Mouse (Mus musculus) v-Abl transformed pro-B cells (cell line): ENCODE data around the gene Rgs8.

Source experiments
- in situ Hi-C, 2 experiments: fragments of 400-800 bp; cut with MboI; formaldehyde crosslinking; loops; one replicate each; pipeline ENCODE4 v1.15.1; 2025; ENCODE audit not compliant: unreplicated experiment in 2 of 2

Rgs8 gene

DNA sequence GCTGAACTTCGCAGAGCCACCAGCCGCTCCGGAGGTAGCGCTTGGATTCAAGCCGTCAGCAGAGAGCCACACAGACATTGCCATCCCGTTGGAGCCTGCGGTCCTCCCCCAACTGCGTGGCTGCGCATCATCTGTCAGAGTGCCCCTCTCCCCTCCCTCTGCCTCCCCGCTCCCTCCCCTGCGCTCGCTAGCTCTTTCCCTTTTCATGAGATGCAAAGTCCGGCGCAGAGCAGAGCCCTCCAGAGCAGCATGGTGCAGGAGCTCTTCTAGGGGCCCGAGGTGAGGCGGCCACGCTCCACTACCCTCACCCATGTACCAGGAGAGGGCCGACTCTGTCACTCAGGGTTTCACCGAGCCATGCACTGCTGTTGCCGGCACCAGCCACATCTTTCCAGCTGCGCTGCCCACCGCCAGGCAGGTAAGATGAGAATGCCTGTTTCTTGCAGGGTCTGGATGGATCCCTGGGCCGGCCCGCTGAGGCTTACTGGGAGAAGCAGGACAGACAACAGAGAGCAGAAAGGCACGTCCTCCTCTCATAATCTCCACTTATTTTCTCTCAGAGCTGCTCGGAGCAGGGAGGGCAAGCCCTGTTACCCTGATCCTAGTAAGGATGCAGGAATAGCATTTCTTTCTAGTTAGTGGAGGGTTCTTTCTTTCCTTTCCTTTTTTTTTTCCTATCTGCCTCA is at the start of gene Rgs8:
Gene Rgs8, plus strand, starts transcription at position 88 of the 686 bp plus-strand sequence.
- in situ Hi-C loops, result no loop called here

DNA sequence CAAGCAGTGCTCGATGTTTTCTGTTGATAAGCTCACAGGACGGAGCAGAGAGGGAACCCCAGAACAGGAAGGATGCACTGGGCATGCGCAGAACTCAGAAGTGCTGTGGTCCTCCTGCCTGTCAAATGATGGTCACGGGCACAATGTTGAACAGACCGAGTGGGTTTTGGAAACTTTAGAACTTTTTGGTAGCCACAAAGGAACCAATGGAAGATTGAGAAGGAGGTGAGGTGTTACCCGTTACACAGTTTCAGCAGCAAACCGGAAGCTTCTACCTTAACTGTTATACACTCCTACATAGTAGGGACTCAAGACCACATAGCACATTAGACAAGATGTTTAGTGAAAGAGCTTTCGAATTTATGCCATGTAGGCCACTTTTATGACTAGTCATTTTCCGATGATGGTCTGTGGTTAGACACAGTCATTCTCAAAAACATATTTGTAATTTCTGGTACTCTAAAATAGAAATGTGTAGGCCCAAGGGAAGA is 35.4 kb upstream of the Rgs8 start:
- in situ Hi-C loops, result no loop called here

DNA sequence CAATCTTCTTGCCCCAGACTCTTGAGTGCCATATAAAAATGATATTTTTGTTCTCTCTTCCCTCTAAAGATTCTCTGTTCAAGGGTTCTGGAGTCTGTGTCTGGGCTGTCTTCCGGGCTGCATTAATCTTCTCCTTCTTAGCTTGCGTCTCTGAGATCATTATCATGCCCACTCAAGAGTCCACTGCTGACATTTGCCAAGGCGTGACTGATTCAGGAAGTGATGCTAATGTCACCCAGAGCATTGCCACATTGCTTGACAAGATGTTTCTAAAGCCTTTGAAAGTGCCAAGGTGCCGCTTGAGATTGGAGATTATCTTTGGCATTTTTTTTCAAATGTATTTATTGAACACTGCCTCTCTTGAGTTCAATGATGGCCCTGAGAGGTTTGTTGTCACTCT is 29.8 kb upstream of the Rgs8 start:
- in situ Hi-C loops, result no loop called here

DNA sequence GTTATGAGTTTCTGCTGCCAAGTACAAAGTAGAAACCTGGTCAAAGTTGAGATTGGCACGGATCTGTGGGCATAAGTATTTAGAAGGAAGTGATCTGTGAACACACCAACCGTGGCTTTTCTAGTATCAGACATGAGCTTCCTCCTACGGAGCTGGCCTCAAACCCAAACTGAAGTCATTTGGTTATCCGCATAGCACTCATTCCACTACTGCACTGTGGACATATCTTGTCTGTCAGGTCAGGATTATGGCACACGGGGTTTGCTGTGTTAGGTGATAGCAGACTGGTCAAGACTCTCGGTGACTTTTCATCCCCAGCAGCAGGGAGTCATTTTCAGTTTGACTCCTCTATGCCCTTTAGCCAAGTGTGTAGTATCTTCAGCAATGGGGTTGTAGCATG is 20.1 kb upstream of the Rgs8 start:
- in situ Hi-C loops, result no loop called here

DNA sequence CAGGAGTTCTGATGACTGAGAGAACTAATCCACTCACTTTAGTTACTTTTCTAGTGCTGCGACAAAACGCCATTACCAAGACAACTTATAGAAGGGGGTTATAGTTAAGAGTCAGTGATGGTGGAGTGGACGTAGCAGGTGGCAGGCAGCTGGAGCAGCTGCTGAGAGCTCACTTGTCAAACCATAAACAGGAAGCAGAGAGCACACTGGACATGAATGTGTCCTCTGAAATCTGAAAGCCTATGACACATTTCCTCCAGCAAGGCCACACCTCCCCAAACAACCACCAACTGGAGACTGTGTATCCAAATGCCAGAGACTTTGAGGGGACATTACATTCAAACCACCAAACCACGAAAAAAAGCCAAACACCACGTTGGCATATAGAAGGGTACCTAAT is 17.8 kb upstream of the Rgs8 start:
- in situ Hi-C loops, result no loop called here

DNA sequence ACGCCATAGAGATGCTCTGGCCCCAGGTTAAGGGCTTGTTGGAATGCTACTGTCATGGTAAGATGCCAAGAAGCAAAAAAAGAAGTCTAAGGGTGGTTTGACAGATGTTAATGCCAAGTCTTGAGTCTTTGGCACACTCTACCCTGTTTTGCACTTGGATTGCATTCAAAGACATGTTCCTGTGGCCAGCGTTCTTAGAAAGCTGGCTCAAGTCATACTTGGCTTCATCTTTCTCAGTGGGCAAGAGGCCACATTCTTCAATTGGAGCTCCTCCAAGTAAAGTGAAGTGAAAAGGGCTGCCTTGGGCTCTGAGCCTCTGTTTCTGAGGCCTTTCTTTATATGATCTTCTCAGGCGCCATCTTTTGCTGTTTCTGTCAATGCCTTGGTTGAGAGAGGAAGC is 17.3 kb upstream of the Rgs8 start:
- in situ Hi-C loops, result no loop called here

DNA sequence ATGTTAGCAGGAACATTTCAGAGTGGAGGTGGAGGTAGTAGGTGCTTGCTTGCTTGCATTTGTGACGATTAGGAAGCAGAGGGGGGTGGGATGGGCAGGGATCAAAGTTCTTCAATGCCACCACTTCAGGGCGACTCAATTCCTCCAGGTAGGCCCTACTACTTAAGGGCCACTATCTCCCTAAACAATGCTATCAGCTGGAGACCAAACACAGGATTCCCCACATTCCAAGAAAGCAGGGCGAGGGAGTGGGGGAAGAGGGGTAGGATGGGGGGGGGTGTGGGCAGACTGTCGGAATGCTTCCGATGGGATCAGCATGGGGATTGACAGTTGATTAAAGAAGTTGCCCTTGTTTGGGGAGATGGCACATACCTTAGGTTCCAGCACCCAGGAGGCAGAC is 16.0 kb upstream of the Rgs8 start:
- in situ Hi-C loops, result no loop called here

DNA sequence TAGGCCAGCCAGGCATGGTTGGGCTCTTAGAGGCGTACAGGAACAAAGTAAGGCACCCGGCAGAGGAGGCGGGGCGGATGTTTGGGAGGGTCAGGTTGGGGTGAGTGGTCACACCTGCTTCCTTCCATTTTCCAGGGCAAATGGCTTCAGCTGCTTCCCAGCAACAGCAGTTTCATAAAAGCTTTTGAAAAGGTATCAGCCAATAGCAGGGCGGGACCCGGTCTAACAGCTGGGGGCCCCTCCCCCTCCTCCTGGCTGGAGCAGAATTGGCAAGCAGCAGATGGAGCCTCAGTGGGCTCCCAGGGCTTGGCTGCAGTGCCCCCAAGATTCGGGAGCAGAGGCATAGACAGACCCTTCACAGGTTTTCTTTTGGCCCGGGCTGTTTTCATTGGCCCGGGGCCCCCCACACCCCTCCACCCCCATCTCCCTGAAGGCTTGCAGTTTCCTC is 11.3 kb upstream of the Rgs8 start:
- in situ Hi-C loops, result no loop called here

DNA sequence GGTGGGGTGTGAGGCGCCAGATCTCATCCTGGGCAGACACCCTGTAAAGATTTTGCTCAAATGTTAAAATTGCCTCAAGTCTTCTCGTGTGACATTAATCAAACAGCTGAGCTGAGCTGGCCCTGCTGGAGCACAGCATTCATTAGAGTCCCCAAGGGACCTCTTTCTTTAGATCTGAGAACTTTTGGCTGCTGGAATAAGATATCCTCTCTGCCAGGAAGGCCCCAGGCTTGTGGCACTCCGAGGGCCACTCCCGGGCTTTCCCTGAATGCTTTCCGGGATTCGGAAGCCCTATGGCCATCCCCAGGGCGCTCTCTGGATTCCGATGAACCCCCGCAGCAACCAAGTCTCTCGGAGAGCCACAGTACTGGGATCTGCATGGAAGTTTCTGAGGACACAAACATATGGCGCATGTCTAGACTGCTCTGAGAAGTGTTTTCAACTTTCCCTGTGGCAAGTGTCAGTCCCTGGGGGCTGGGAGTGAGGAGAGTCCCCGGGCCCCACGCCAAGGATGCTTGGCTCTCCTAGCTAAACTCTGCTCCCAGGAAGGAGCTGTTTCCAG is 10.8 kb upstream of the Rgs8 start:
- in situ Hi-C loops, result no loop called here

DNA sequence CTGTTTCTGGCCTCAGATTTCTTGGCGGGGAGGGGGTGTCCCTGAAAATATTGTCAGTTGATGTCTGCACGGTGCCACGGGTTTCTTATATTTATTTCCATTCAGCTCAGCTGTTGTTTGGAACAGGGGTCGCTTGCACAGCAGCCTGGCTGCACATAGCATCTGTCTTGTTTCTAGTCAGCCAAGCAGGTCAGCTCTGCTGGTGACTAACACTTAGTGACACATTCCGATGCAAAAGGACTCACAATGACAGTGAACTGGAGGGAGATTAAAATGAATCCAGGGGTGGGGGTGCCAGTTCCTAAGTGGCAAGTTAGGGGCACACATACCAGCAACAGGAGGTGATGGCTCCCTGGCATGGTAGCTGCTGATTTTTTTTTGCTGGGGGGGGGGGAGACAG is 849 bp downstream of the Rgs8 start:
- in situ Hi-C loops, result no loop called here

DNA sequence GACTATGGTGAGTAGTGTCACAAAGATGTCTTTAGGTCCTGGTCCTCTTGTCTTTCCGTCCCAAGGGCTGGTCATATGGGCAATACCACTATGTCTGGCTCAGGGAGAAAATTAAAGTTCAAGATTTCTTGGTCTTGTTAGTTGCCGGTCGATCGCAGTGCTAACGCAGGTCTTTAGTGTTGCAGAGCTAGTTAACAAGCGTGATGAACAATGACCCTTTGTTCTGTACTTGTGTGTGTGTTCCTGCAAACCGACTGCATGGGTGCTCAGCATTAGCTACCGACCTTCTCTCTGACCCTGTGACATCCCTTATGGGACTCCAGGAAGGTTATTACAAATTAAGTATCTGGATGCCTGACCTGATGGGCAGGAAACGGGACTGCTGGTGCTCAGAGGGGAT is 6.8 kb downstream of the Rgs8 start:
- in situ Hi-C loops, result no loop called here

DNA sequence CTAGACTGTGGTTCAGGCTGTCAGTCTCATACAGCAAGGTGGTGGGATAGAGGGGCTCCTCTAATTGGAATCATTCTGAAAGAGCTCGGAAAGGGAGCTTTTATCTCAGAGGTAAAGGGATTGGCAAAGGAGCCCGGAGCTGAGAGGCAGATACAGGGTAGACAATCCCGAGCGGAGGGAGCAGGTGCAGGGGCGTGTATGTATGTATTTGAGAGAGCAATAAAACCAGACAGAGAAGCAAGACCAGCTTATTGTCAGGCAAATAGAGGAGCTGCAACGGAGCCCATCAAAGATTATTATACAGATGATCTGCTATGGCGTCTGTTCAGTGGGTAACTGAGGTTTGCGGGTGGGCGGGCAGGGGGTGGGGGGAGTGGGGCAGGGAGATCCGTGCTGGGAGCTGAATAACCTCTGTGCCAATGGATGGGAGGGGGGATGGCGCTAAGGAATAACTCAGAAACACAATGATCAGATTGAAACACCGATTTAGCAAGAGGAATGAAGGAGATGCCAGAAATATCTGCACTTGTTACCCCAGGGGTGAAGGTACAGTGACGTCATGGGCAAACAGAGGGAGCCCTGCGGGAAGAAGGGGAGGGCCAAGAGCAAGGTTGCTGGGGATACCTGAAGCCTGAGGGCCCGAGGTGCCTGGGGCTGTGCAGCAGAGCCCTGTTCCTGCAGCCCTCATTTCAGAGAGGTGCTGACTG is 8.3 kb downstream of the Rgs8 start:
- in situ Hi-C loops, result no loop called here

DNA sequence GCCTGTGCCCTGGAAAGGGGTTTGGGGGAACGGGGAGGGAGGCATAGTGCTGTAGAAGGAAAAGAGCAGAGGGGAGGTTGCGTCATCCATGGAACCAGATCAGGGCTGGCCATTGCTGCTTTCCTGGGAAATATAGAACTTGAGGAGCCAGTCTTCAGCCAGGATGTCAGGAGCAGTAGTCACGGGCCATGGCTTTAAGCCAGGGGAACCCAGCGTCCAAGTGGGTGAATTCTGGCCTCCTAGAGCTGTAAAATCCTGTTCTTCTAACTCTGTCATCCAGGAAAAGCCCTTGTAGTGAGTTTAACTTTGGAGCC is 8.8 kb downstream of the Rgs8 start:
- in situ Hi-C loops, result no loop called here

DNA sequence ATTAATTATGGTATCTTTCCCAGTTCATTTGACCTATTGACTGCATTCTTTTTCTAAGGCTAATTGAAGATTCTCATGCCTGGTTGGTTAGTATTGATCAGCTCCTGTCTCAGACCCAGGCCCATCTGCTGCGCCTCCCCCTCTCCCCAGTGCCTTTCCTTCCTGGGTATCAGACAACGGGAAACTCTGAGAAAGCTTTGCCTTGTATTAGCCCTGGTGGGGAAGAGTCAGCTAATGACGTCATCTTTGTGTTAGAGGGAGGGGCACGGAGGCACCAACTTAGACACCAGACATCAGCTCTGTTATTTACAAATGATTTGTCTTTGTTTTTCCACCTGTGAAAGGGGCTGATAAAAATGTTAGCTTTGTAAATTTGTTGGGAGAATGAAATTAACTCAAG is 9.5 kb downstream of the Rgs8 start:
- in situ Hi-C loops, result no loop called here

DNA sequence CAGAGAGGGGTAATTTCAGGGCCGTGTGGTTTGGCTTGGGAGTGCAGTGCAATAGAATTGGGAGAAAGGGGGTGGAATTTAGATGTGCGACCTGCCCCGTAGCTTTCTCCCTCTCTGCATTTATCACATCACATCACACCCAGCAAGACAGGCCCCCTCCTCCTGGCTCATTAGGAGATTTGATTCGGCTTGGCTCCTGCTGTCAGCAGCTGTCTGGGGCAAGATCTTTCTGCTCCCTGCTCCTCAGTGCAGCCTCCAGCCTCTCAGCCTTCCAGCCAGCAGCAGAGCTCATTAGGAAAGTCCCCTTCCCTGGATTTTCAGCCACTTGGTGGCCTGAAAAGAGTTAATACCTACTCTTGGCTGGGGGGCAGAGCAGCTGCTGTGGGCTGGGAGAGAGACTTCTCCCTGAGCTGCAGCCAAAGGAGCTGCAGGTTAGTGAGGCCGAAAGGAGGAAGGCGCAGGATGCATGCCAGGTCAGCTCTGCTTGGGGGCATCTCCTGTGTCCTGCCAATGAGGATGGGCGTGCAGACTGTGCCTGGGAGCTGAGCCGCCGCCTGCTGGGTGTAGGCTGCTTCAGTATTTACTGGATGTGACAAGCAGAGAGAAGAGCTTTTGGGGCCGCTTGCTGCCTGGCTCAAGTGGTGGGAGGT is 12.4 kb downstream of the Rgs8 start:
- in situ Hi-C loops, result no loop called here

DNA sequence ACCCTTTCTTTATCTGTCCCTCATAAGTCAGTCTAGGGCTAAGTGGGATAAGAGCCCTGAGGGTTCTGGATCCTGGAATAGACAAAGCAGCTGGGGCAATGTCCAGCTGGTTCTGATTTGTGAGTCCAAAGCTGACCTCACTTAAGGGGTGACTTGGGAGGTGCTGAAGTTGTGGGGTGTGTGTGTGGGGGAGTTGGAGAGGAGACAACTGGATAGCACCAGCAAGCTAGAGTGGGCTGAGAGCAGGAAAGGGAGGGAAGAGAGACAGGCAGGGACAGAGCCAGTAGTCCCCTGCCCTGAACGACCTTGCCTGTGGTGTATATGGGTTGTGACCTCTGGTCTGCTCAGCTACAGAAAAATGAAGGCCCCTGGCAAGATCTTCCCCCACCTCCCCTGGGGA is 13.4 kb downstream of the Rgs8 start:
- in situ Hi-C loops, result no loop called here

DNA sequence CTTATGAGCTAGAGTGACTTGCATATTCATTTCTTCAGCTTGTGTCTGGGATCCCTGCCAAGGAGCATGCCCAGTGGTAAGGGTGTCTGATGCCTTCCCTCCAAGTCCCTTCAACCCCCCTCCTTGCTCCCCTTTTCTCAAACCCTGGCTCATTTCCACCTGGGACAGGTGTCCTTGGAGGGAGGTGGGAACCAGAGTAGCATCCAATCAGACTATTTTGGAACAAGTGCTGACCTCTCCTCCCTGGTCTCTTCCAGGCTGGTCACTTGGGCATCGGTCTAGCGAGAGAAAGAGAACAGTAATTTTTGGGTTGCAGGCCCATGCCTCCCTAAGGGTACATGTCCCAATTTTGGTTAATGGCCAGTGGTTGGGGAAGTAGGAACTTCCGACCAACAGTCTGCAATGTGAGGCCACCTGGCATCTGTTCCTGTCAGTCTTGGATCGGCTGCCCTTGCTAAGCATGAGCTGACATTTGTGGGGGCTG is 14.5 kb downstream of the Rgs8 start:
- in situ Hi-C loops, result no loop called here

DNA sequence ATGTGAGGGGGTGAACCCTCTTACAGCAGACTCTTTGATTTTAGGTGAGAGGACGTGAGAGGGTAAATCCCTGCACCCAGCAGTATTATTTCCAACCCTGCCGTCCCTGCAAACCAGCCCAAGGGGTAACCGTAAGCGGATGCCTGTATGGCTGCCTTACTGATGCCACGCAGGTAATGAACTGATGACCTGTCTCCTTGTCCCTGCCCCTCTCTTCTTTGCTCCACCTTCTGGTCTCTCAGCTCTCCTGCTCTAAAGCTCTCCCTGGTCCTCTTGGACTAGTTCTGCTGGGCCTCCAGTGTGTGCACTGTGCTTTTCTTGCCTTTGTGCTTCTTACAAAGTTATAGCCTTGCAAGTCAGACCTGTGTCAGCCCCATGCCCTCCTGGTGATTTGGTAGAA is 15.0 kb downstream of the Rgs8 start:
- in situ Hi-C loops, result no loop called here

DNA sequence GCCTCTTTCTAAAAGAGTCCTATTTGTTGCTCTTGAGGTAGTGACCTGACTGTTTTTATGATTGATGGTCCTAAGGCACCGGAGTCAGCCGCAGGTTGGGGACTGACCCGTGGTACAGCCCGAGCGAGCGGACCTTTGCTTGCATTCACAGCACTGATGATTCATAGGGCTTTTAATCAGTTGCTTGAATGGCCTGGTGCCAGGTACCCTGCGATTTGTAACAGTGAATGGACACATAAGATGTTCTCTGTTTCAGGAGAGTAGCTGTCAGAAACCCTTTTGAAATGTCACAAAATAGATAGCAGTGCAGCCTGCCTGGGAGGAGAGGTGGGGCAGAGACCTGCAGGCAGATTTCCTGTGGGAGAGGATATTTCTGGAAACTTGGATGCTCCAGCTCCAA is 16.3 kb downstream of the Rgs8 start:
- in situ Hi-C loops, result no loop called here

DNA sequence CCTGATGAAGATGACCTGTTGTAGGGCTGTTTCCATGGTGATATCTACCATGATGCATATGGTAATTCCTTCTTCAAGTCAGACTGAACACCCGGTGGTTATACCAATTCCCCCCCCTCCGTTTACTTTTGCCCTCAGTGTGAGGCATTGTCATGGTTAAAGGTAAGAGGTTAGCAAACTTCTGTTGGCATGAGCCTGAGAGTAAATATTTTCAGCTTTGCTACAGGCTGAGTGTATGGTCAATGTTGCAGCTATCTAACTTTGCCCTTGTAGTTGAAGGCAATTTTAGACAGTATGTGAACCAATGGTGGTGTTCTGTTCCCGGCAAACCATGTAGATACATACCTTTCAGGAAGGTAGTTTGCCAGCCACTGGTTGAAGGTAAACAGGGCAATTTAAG is 16.9 kb downstream of the Rgs8 start:
- in situ Hi-C loops, result no loop called here

DNA sequence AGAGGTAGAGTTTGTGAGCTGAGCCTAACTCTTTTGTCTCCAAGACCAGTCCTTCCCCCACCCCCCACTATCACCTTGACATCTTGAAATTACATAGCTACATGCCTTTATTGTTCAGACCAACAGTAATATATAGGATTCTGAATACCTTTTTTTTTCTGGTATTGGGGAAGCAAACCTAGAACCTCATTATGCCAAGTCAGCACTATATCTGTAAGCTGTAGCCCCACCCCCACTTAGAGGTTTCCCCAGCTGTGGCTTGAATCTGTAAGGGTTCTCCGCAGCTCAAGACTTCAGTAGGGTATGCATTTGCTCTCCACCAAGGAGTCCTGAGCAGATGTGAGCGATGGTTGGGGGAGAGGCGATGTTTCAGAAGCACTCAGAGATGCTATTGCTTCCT is 18.5 kb downstream of the Rgs8 start:
- in situ Hi-C loops, result no loop called here

DNA sequence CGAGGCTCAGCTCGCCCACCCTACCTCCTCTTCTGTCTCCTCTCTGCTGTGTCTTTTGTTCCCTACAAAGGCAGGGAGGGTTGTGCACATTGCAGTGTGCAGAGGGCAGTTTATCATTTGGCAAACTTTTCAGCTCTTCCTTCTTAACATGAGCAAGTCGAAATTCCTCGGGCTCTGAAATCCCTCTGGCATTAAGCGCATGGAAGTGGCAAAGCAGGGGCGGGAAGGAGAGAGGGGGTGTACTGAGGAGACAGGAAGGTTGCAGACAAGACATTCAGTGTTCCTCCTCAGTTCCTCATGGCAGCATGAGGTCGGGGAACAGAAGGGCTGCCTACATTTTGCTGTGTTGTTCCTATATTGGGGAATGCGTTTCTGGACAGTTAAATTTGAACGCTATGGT is 19.9 kb downstream of the Rgs8 start:
- in situ Hi-C loops, result no loop called here
